Mouse (Mus musculus): Measurements from ENCODE around the gene Ift43.

Gene Ift43

DNA sequence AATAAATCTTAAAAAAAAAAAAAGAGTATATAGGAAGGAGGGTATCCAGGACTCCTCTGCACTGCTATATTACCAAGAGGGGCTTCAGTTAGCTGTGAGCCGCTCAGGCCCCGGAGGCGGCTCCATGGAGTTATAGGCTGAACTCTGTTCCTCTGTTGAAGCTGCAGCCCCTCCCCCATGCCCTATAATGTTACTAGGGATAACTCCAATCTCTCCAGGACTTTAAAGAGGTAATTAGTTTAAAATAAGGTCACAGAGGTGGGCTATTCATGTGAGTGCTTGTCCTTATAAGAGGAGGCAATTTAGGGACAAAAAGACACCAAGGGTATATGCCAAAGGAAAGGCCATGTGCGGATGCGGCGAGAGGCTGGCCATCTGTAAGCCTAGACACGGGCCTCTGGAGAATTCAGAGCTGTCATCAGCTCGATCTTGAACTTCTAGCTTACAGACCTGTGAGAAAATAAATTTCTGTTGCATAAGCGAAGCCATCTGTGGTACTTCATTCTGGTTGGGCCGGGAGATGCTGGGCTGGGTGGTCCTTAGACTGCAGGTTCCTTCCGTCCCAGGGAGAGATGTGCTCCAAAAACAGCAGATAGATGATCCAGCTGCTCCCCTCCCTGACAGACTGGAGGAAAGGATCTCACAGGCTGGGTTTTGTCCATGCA lies 94.5 kb downstream of the Ift43 start:
- DNase-seq = no peak

DNA sequence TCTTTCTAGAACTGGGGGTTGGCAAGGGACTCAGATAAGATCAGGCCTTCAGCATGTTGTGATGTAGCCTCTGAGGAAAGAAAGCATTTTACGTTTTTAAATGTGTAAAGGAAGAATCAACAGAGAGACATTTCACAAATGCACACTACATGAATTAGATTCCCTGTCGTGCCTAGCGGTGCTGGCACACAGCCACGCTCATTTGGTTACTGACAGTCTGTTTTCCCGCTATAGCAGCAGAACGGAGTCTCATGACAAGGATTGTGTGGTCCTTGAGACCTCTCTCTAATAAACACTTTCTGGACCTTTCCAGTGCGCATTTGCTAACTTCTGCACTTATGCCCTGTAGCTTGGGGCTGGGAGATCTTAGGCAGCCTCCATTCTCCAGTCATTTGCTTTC lies 96.9 kb downstream of the Ift43 start:
- DNase-seq = no peak

DNA sequence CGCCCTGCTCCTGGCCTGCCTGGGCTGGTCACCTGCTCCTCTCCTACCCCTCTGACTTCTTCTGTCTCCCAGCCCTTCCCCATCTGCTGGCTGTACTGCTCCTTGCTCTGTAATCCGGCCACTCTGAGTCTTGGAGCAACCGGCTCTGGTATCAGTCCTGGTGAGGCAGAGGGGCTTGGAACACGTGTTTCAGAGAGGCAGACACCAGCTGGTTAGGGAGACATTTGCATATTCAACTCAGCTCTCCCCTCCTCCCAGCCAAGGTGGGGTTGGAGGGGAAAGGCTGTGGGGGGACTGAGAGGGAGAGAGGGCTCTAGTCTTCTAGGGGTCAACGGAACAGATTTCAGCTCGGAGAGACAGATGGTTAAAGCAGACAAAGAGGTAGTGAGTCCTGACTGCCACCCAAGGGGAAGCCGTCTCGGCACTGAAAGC lies 99.0 kb downstream of the Ift43 start:
- DNase-seq = no peak

DNA sequence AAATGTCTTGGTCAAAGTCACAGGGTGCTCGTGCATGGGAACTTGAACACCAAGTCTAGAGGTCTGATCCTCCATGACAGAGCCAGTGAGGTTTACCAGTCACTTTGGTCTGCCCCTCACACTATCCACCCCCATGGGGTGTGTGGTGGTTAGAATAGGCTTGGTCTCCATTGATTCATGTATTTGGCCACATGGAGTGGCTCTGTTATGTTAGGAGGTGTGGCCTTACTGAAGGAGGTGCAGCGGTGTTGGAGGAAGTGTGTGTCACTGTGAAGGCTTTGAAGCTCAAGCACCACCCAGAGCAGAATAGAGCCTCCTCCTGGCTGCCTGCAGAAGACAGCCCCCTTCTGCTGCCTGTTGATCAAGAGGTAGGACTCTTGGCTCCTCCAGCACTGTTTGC lies 99.5 kb downstream of the Ift43 start:
- DNase-seq = peak; percentile 34

DNA sequence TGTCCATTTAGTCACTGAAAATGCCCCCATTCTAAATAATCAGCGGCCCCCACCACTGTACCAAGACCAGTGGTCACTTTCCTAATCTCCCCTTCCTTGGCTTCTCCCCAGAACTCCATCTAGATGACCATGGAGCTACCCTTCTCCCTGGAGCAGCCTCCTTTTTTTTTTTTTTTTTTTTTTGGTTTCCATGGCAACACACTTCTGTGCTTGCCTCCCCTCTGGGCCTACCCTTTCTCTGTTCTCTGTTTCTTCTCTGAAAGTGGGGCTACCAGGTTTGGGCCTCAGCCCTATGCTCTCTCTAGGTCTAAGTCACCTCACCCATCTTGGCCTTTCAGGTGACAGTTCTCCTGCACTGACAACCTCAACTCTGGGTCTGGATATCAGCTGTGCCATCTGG lies 100.1 kb downstream of the Ift43 start:
- no peak for DNase-seq

DNA sequence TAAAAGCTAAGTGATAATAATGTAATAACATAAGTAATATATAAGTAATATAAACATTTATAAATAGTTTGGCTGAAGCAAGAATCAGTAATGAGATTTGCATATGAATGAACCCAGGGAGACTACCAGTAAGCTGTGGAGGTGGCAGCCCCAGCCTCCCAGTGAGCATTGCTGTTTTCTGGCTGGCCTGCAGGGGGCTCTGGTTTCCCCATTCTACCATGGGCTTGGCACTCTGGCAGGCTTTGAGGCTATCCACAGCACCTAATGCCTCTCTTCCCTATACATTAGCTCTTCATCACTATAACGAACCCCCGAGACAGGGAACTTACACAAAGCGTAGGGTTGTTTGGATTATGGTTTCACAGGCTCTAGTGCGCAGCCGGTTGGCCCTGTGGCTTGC lies 105.8 kb downstream of the Ift43 start:
- DNase-seq = peak; percentile 37

DNA sequence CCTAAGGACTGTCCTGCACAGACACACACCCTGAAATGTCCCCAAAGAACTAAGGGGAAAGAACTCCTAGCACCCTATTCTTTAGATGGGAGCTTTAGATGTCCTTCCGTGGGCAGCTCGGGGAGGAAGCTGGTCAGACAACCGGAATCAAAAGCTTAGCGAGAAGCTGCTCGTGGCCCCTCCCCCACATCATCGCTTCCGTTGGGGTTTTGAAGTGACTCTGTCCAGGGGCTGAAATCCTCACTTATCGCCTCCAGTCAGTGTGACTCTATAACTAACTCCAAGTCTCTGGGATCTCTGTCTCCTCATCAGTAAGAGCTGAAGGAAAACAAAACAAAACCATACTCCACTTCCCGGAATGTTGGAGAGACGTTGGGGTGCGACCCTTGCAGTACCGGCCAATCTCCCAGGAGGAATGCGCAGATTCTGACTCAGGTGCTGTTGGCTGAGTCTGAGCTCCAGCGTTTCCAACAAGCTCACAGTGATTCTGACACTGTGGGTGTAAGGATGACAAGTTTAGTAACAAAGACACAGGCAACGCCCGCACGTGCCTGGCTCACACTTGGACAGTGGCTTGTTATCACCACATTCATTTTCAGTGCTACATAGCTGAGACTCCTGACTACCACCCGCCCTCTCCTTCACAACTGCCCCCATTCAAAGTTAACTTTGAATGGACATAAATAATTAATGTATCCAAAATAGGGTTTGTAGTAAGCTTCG lies 107.4 kb downstream of the Ift43 start:
- DNase-seq = peak; percentile 35

DNA sequence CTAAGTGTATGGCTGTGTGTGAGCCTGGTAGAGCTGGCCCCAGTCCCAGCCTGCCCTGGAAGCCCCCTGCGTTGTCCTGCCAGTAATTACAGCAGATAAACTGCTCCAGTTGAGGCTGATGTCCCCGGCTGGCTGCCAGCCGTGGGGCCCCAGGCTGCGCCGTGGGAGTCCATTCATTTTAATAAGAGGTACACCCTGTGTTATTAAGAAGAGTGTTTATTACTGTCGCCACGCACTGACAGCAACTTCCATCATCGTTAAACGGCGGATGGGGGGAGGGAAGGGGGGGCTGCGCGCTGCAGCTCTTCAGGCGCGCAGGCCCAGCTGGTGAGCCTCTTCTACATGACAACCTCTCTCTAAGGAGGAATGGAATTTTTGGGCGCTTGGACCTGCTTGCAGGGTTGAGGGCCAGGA lies 109.7 kb downstream of the Ift43 start:
- DNase-seq = no peak

DNA sequence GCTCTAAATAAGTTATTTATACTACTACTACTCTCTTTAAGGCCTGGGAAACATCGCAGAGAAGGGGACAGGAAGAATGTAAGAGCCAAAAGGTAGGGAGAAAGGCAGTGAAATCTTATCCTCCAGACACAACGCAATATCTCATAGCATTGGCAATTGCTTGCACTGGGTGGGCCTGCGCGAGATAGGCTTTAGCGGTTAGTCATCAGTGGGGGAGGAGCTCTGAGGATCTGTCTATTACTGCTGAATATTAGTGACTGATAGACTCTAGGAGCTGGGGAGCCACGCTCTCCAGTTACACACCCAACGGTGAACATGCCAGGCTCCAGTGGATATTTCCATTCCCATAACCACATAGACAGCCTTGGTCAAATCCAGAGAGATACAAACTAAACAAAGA lies 114.6 kb downstream of the Ift43 start:
- no peak for DNase-seq

DNA sequence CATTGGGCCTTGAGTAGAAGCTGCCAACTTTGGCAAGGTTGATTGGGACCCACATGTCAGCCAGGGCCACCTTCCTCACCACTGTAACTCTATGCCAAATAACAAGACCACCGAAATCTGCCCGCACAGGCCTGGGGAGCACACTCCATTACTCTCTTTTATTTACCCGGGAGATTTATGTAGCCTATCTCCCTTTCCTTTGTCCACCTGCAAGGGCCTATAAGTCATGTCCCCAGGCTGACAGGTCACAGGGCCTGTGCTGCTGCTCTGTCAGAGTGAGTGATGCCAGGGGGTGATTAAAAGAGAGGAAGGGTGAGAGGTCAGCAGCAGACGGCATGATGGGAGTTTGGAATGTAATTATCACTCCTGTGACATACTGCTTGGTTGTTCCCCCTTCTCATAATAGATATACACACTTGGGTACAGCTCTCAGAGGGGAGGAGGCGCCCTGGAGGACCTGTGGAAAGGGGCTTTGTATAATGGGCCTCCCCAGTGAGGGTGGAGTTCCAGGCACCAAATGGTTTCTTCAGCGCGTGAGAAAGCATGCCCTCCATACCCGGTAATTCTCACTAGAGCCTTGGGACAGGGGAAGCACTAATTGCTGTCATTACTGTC lies 121.2 kb downstream of the Ift43 start:
- no peak for DNase-seq

DNA sequence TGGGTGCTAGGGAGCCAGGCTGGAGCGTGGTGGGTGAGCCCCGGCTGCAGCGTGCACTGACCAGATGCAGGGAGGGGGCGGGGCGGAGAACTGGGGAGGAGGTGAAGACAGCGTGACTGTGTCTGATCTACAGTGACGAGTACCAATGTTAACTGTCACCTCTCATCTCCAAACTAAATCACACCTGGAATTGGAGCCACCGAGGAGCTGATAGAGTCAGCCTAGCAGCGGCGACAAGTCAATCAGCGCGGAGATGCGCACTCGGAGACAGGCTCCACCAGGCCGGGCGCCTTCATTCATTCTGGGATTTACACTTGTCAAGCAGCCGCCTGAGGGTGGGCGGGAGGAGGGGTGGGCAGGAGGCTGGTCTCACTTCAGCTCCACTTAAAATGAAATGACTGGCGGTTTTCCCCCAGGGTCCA lies 128.8 kb downstream of the Ift43 start:
- no peak for DNase-seq
